Mouse (Mus musculus) limb, embryonic 10.5 days (tissue): Measurements from ENCODE around the gene Hs3st5. TPM values are rescaled to one million over a fixed set of nuclear protein-coding genes. Genes with fewer than 3 reads are reported as not detected.

Experiments used
- DNase-seq: peaks from one replicate; pipeline ENCODE4 v3.0.0-alpha.2; 2017; ENCODE audit warnings: low spot score
- H3K27ac ChIP-seq: fragments of 300-500 bp; sonication (generic); 2 replicates; pipeline ENCODE4 v1.5.1; 2016; ENCODE audit warnings: mild to moderate bottlenecking
- H3K27me3 ChIP-seq: fragments of 300-500 bp; sonication (generic); 2 replicates; pipeline ENCODE4 v1.6.1; 2016; ENCODE audit warnings: low read depth, mild to moderate bottlenecking; ENCODE audit not compliant: poor library complexity, severe bottlenecking
- H3K36me3 ChIP-seq: fragments of 300-500 bp; sonication (generic); 2 replicates; pipeline ENCODE4 v1.6.1; 2016; ENCODE audit warnings: mild to moderate bottlenecking, moderate library complexity
- H3K4me1 ChIP-seq: fragments of 300-500 bp; sonication (generic); 2 replicates; pipeline ENCODE4 v1.6.1; 2016
- H3K4me3 ChIP-seq: fragments of 300-500 bp; sonication (generic); 2 replicates; pipeline ENCODE4 v1.5.1; 2016; ENCODE audit warnings: mild to moderate bottlenecking, moderate library complexity
- H3K9me3 ChIP-seq: fragments of 300-500 bp; sonication (generic); replicated peaks from 2 replicates; pipeline ENCODE4 v1.6.1; 2016; ENCODE audit warnings: mild to moderate bottlenecking
- WGBS: fragments of 180-500 bp; shearing (Covaris S2); methylation state at CpG from one replicate; pipeline ENCODE4 v1.1.7; 2016; 5-methylcytosine and 5-hydroxymethylcytosine counted together
- polyA plus RNA-seq: library from polyadenylated mRNA; unstranded; fragments of >200 nt; fragmentation: Nextera tagmentation; extraction: Ambion mirVana; gene quantifications from 2 replicates; pipeline ENCODE4 v1.2.1, GENCODE M21; 2016

Gene Hs3st5
- polyA plus RNA-seq, 1 experiment from 2014 or later, result 0.20 TPM

GRCm38 (mm10) chr10:36850231-36850630 is 343.6 kb downstream of the Hs3st5 start:
- H3K36me3 ChIP-seq, result no peaks in the 10 kb centered on the region
- no peak overlapping the region for H3K4me3 ChIP-seq
- H3K27me3 ChIP-seq, result no peaks in the 10 kb centered on the region
- no peaks in the 10 kb centered on the region for H3K4me1 ChIP-seq
- H3K9me3 ChIP-seq, result no peaks in the 10 kb centered on the region
- DNase-seq, result no peak
- WGBS, result 88% methylated on average over 3 of the region's 3 CpGs
- H3K27ac ChIP-seq, result no peak overlapping the region

DNA sequence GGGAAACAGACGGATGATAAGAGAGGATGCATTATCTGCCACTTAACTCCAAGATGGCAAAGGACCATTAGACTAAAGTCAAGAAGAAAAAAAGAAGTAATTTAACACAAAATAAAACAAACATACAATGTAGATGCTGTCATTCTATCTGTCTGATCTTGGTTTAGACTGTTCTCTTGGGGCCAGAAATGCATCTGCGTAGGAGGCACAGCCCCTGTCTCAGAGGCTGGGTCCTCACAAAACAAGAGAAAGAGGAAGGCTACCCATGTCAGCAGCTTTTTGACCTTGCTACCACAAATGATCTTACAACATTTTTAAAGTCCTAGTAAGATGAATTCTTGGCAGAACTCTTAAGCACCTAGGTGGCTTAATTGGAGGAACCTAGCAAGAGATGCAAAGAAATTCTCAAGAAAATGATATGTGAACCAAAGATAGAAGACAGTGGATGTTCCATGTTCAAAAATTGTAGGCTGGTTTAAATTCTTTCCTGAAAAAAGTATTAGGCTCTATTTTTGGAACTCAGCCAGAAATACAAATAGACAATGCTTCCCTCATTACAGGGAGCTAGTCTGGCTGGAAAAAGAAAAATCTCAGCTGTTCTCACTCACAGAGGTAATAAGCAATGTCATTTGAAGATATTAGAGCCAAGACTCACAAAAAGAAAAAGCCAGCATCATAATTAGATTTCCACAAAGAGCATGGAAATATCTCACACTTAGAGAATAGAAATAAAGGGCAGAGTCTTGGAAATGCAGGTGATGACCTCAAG is 355.7 kb downstream of the Hs3st5 start:
- no peaks in the 10 kb centered on the region for H3K4me1 ChIP-seq
- H3K4me3 ChIP-seq, result no peak overlapping the region
- no peaks in the 10 kb centered on the region for H3K27me3 ChIP-seq
- H3K9me3 ChIP-seq, result no peaks in the 10 kb centered on the region
- DNase-seq, result no peak
- H3K36me3 ChIP-seq, result no peaks in the 10 kb centered on the region
- WGBS, result 95% methylated on average over 2 of the region's 2 CpGs
- no peak overlapping the region for H3K27ac ChIP-seq
